Mouse (Mus musculus): ENCODE measurements around the gene Otub2. TPM values are rescaled to one million over a fixed set of nuclear protein-coding genes. Genes with fewer than 3 reads are reported as not detected.
A peak's percentile ranks its signal among the peaks of the same experiment; 100 is the strongest.

The Otub2 gene
- total and polyA plus RNA-seq, 2 experiments from 2014 or later = 5.0 to 8.6 TPM

GRCm38 (mm10) chr12:103407720-103408119 is 19.2 kb downstream of the Otub2 start, which contains the start of gene 9330161L09Rik:
Gene 9330161L09Rik (minus strand): TSS chr12:103407820.
- ATAC-seq (ENCODE audit: insufficient read depth, low read depth) = no peak
- no peak for TF ChIP-seq CTCF (IDR thresholded peaks at IDR 0.05; ENCODE audit: low read depth)
- TF ChIP-seq EP300 (IDR thresholded peaks at IDR 0.05; ENCODE audit: low read depth) = no peak

GRCm38 (mm10) chr12:103408144-103408543 is 19.7 kb downstream of the Otub2 start:
- no peak overlapping the region for H3K9ac ChIP-seq (replicated peaks; ENCODE audit: low read depth, low read length)
- WGBS = 88% methylated on average over 10 of the region's 10 CpGs
- no peak for ATAC-seq (ENCODE audit: insufficient read depth, low read depth)
- no peaks in the 10 kb centered on the region for H3K9me3 ChIP-seq (replicated peaks; ENCODE audit: control insufficient read depth, low read length)
- DNase-seq (ENCODE audit: low spot score) = no peak
- H3K4me2 ChIP-seq (ENCODE audit: low read depth, low read length) = no peak overlapping the region
- no peak overlapping the region for H3K27ac ChIP-seq (ENCODE audit: low read depth)
- H3K4me3 ChIP-seq (ENCODE audit: low read depth, low read length) = no peak overlapping the region
- TF ChIP-seq CTCF (IDR thresholded peaks at IDR 0.05; ENCODE audit: low read depth) (no peak), EP300 (IDR thresholded peaks at IDR 0.05; ENCODE audit: low read depth) (no peak)
- no peaks in the 10 kb centered on the region for H3K27me3 ChIP-seq (ENCODE audit: control insufficient read depth, insufficient read depth, low read length)
- H3K4me1 ChIP-seq (ENCODE audit: control insufficient read depth, insufficient read depth) = no peaks in the 10 kb centered on the region
- H3K36me3 ChIP-seq (replicated peaks; ENCODE audit: control insufficient read depth, insufficient read depth, low read length) = peaks cover 91% of the 10 kb centered on the region

More at GRCm38 (mm10) chr12:103407720-103408119, 19.2 kb downstream of the Otub2 start, which contains the start of gene 9330161L09Rik:
- DNase-seq (ENCODE audit: low spot score) = no peak
- Histone ChIP-seq H3K4me3 (ENCODE audit: low read depth, low read length) (no peak within 1 kb of the TSS), H3K4me2 (ENCODE audit: low read depth, low read length) (no peak within 1 kb of the TSS), H3K4me1 (ENCODE audit: control insufficient read depth, insufficient read depth) (no peaks in the 10 kb centered on the region), H3K36me3 (replicated peaks; ENCODE audit: control insufficient read depth, insufficient read depth, low read length) (peaks cover 91% of the 10 kb centered on the region), H3K9ac (replicated peaks; ENCODE audit: low read depth, low read length) (no peak within 1 kb of the TSS), H3K9me3 (replicated peaks; ENCODE audit: control insufficient read depth, low read length) (no peaks in the 10 kb centered on the region), H3K27me3 (ENCODE audit: control insufficient read depth, insufficient read depth, low read length) (no peaks in the 10 kb centered on the region), H3K27ac (ENCODE audit: low read depth) (no peak within 1 kb of the TSS)
- WGBS = 87% methylated on average over 4 of the region's 4 CpGs

GRCm38 (mm10) chr12:103425016-103425728 is 36.7 kb downstream of the Otub2 start:
- TF ChIP-seq EP300 (IDR thresholded peaks at IDR 0.05; ENCODE audit: low read depth) (no peak), CTCF (IDR thresholded peaks at IDR 0.05; ENCODE audit: low read depth) (no peak)
- Histone ChIP-seq H3K4me2 (ENCODE audit: low read depth, low read length) (peak overlapping the region; percentile 89), H3K27ac (ENCODE audit: low read depth) (peak overlapping the region; percentile 60), H3K4me3 (ENCODE audit: low read depth, low read length) (peak overlapping the region; percentile 92), H3K9ac (replicated peaks; ENCODE audit: low read depth, low read length) (peak overlapping the region; percentile 94), H3K9me3 (replicated peaks; ENCODE audit: control insufficient read depth, low read length) (no peaks in the 10 kb centered on the region), H3K4me1 (ENCODE audit: control insufficient read depth, insufficient read depth) (peaks cover 25% of the 10 kb centered on the region), H3K27me3 (ENCODE audit: control insufficient read depth, insufficient read depth, low read length) (no peaks in the 10 kb centered on the region), H3K36me3 (replicated peaks; ENCODE audit: control insufficient read depth, insufficient read depth, low read length) (peaks cover 15% of the 10 kb centered on the region)
- ATAC-seq (ENCODE audit: insufficient read depth, low read depth) (peak; percentile 12), DNase-seq (ENCODE audit: low spot score) (peak; percentile 8)
- WGBS = 7% methylated on average over 33 of the region's 33 CpGs

- ATAC-seq (ENCODE audit: insufficient read depth, low read depth) (peak; percentile 100), DNase-seq (ENCODE audit: low spot score) (peak; percentile 99)
- Histone ChIP-seq H3K4me1 (ENCODE audit: control insufficient read depth, insufficient read depth) (peaks cover 25% of the 10 kb centered on the region), H3K27me3 (ENCODE audit: control insufficient read depth, insufficient read depth, low read length) (no peaks in the 10 kb centered on the region), H3K27ac (ENCODE audit: low read depth) (peak within 1 kb of the TSS; percentile 60), H3K4me2 (ENCODE audit: low read depth, low read length) (peak within 1 kb of the TSS; percentile 89), H3K4me3 (ENCODE audit: low read depth, low read length) (peak within 1 kb of the TSS; percentile 92), H3K9ac (replicated peaks; ENCODE audit: low read depth, low read length) (peak within 1 kb of the TSS; percentile 94), H3K9me3 (replicated peaks; ENCODE audit: control insufficient read depth, low read length) (no peaks in the 10 kb centered on the region), H3K36me3 (replicated peaks; ENCODE audit: control insufficient read depth, insufficient read depth, low read length) (peaks cover 15% of the 10 kb centered on the region)
- WGBS = 1% methylated on average over 33 of the region's 33 CpGs
- TF ChIP-seq CTCF (IDR thresholded peaks at IDR 0.05; ENCODE audit: low read depth) = peak; percentile 83
- TF ChIP-seq EP300 (IDR thresholded peaks at IDR 0.05; ENCODE audit: low read depth) = peak; percentile 42; the same call in 1 of the 2 replicates
Measured at GRCm38 (mm10) chr12:103425729-103426470, 37.4 kb downstream of the Otub2 start, which contains the start of gene Ddx24. Gene Ddx24 (minus strand): TSS chr12:103425830.

GRCm38 (mm10) chr12:103426710-103427109 is 38.2 kb downstream of the Otub2 start:
- Histone ChIP-seq H3K27ac (ENCODE audit: low read depth) (no peak overlapping the region), H3K36me3 (replicated peaks; ENCODE audit: control insufficient read depth, insufficient read depth, low read length) (peaks cover 15% of the 10 kb centered on the region), H3K4me2 (ENCODE audit: low read depth, low read length) (no peak overlapping the region), H3K9ac (replicated peaks; ENCODE audit: low read depth, low read length) (no peak overlapping the region), H3K27me3 (ENCODE audit: control insufficient read depth, insufficient read depth, low read length) (no peaks in the 10 kb centered on the region), H3K9me3 (replicated peaks; ENCODE audit: control insufficient read depth, low read length) (no peaks in the 10 kb centered on the region), H3K4me1 (ENCODE audit: control insufficient read depth, insufficient read depth) (peaks cover 23% of the 10 kb centered on the region), H3K4me3 (ENCODE audit: low read depth, low read length) (no peak overlapping the region)
- DNase-seq (ENCODE audit: low spot score) (no peak), ATAC-seq (ENCODE audit: insufficient read depth, low read depth) (no peak)
- WGBS = 87% methylated on average over 7 of the region's 7 CpGs
- TF ChIP-seq EP300 (IDR thresholded peaks at IDR 0.05; ENCODE audit: low read depth) = no peak
- no peak for TF ChIP-seq CTCF (IDR thresholded peaks at IDR 0.05; ENCODE audit: low read depth)

Measured in heart, postnatal 0 days (tissue).